Mouse (Mus musculus) embryonic facial prominence, embryonic 11.5 days (tissue): Measurements from ENCODE around the gene Slc12a7. TPM values are rescaled to one million over a fixed set of nuclear protein-coding genes. Genes with fewer than 3 reads are reported as not detected.

Source experiments
- ATAC-seq: fragments of 200-750 bp; cut with Nextera tagmentation; replicated peaks from 2 replicates; pipeline ENCODE4 v1.8.0; 2017; ENCODE audit warnings: low read depth; ENCODE audit not compliant: insufficient number of reproducible peaks, low FRiP score, low TSS enrichment
- DNase-seq: peaks from one replicate; pipeline ENCODE4 v3.0.0-alpha.2; 2015; ENCODE audit warnings: low spot score
- H3K27ac ChIP-seq: fragments of 300-500 bp; sonication (generic); replicated peaks from 2 replicates; pipeline ENCODE4 v1.5.1; 2014; ENCODE audit warnings: mild to moderate bottlenecking, low read depth, low read length, control low read depth
- H3K27me3 ChIP-seq: fragments of 300-500 bp; sonication (generic); 2 replicates; pipeline ENCODE4 v1.6.1; 2014; ENCODE audit warnings: mild to moderate bottlenecking, low read length, moderate library complexity, mixed read lengths; ENCODE audit not compliant: control insufficient read depth, insufficient read depth
- H3K36me3 ChIP-seq: fragments of 300-500 bp; sonication (generic); replicated peaks from 2 replicates; pipeline ENCODE4 v1.6.1; 2014; ENCODE audit warnings: low read depth, mild to moderate bottlenecking, low read length, moderate library complexity, mixed read lengths; ENCODE audit not compliant: control insufficient read depth, insufficient read depth
- H3K4me1 ChIP-seq: fragments of 300-500 bp; sonication (generic); 2 replicates; pipeline ENCODE4 v1.6.1; 2014; ENCODE audit warnings: low read length, mixed read lengths; ENCODE audit not compliant: control insufficient read depth, insufficient read depth
- H3K4me2 ChIP-seq: fragments of 300-500 bp; sonication (generic); 2 replicates; pipeline ENCODE4 v1.6.1; 2014; ENCODE audit warnings: low read depth, mild to moderate bottlenecking, control low read depth, low read length, moderate library complexity
- H3K4me3 ChIP-seq: fragments of 300-500 bp; sonication (generic); 2 replicates; pipeline ENCODE4 v1.5.1; 2014; ENCODE audit warnings: low read depth, low read length, control low read depth
- H3K9ac ChIP-seq: fragments of 300-500 bp; sonication (generic); replicated peaks from 2 replicates; pipeline ENCODE4 v1.6.1; 2014; ENCODE audit warnings: mild to moderate bottlenecking, control low read depth, low read length
- H3K9me3 ChIP-seq: fragments of 300-500 bp; sonication (generic); replicated peaks from 2 replicates; pipeline ENCODE4 v1.6.1; 2016; ENCODE audit warnings: mild to moderate bottlenecking, low read length, inconsistent platforms, mixed read lengths; ENCODE audit not compliant: control insufficient read depth
- WGBS: fragments of 180-500 bp; shearing (Covaris S2); extraction: QIAGEN DNeasy Blood & Tissue Kit; methylation state at CpG from one replicate; pipeline ENCODE4 v1.1.7; 2014; 5-methylcytosine and 5-hydroxymethylcytosine counted together
- polyA plus RNA-seq: library from polyadenylated mRNA; unstranded; fragments of >200 nt; fragmentation: Nextera tagmentation; extraction: Ambion mirVana; gene quantifications from 2 replicates; pipeline ENCODE4 v1.2.1, GENCODE M21; 2014

Gene Slc12a7
- polyA plus RNA-seq, 1 experiment from 2014 or later, result 39.6 TPM

- Histone ChIP-seq H3K9me3 (no peaks in the 10 kb centered on the region), H3K9ac (no peak overlapping the region), H3K27me3 (no peaks in the 10 kb centered on the region), H3K36me3 (no peaks in the 10 kb centered on the region), H3K27ac (no peak overlapping the region), H3K4me2 (no peak overlapping the region), H3K4me1 (no peaks in the 10 kb centered on the region), H3K4me3 (no peak overlapping the region)
- DNase-seq (no peak), ATAC-seq (no peak)
- WGBS, result 76% methylated on average over 6 of the region's 6 CpGs
Observed at GRCm38 (mm10) chr13:73709491-73709890, 23.4 kb upstream of the Slc12a7 start.

- WGBS, result 93% methylated on average over 5 of the region's 5 CpGs
- DNase-seq, result no peak
- Histone ChIP-seq H3K27me3 (no peaks in the 10 kb centered on the region), H3K9ac (no peak overlapping the region), H3K27ac (no peak overlapping the region), H3K36me3 (no peaks in the 10 kb centered on the region), H3K9me3 (no peaks in the 10 kb centered on the region), H3K4me1 (no peaks in the 10 kb centered on the region), H3K4me2 (no peak overlapping the region), H3K4me3 (no peak overlapping the region)
- ATAC-seq, result no peak
Observed at GRCm38 (mm10) chr13:73711221-73711620, 21.7 kb upstream of the Slc12a7 start.

- no peak overlapping the region for H3K4me3 ChIP-seq
- no peaks in the 10 kb centered on the region for H3K27me3 ChIP-seq
- no peaks in the 10 kb centered on the region for H3K9me3 ChIP-seq
- ATAC-seq (no peak), DNase-seq (no peak)
- 83% methylated on average over 5 of the region's 5 CpGs for WGBS
- H3K27ac ChIP-seq, result no peak overlapping the region
- H3K4me1 ChIP-seq, result no peaks in the 10 kb centered on the region
- H3K4me2 ChIP-seq, result no peak overlapping the region
- no peaks in the 10 kb centered on the region for H3K36me3 ChIP-seq
- H3K9ac ChIP-seq, result no peak overlapping the region
Observed at GRCm38 (mm10) chr13:73711803-73712202, 21.1 kb upstream of the Slc12a7 start.

GRCm38 (mm10) chr13:73712228-73712627 lies 20.7 kb upstream of the Slc12a7 start:
- no peaks in the 10 kb centered on the region for H3K36me3 ChIP-seq
- H3K9me3 ChIP-seq, result no peaks in the 10 kb centered on the region
- no peak for DNase-seq
- WGBS, result 75% methylated on average over 3 of the region's 3 CpGs
- no peak for ATAC-seq
- no peak overlapping the region for H3K27ac ChIP-seq
- H3K4me2 ChIP-seq, result no peak overlapping the region
- H3K9ac ChIP-seq, result no peak overlapping the region
- H3K4me1 ChIP-seq, result no peaks in the 10 kb centered on the region
- no peaks in the 10 kb centered on the region for H3K27me3 ChIP-seq
- H3K4me3 ChIP-seq, result no peak overlapping the region

- Histone ChIP-seq H3K4me3 (no peak overlapping the region), H3K27me3 (no peaks in the 10 kb centered on the region), H3K9ac (no peak overlapping the region), H3K4me2 (no peak overlapping the region), H3K27ac (no peak overlapping the region), H3K4me1 (no peaks in the 10 kb centered on the region), H3K36me3 (no peaks in the 10 kb centered on the region), H3K9me3 (no peaks in the 10 kb centered on the region)
- ATAC-seq (no peak), DNase-seq (no peak)
- WGBS, result 87% methylated on average over 4 of the region's 4 CpGs
Observed at GRCm38 (mm10) chr13:73713204-73713603, 19.7 kb upstream of the Slc12a7 start.

- DNase-seq (peak; percentile 50), ATAC-seq (no peak)
- H3K27ac ChIP-seq, result no peak overlapping the region
- no peak overlapping the region for H3K4me2 ChIP-seq
- no peaks in the 10 kb centered on the region for H3K4me1 ChIP-seq
- no peaks in the 10 kb centered on the region for H3K36me3 ChIP-seq
- H3K4me3 ChIP-seq, result no peak overlapping the region
- H3K9ac ChIP-seq, result no peak overlapping the region
- no peaks in the 10 kb centered on the region for H3K27me3 ChIP-seq
- WGBS, result 70% methylated on average over 2 of the region's 2 CpGs
- H3K9me3 ChIP-seq, result no peaks in the 10 kb centered on the region
Observed at GRCm38 (mm10) chr13:73714020-73714419, 18.9 kb upstream of the Slc12a7 start.

- Histone ChIP-seq H3K27me3 (no peaks in the 10 kb centered on the region), H3K4me3 (no peak overlapping the region), H3K4me2 (no peak overlapping the region), H3K9me3 (no peaks in the 10 kb centered on the region), H3K36me3 (no peaks in the 10 kb centered on the region), H3K27ac (no peak overlapping the region), H3K4me1 (no peaks in the 10 kb centered on the region), H3K9ac (no peak overlapping the region)
- DNase-seq (peak; percentile 95), ATAC-seq (no peak)
- WGBS, result 6% methylated on average over 2 of the region's 2 CpGs
Observed at GRCm38 (mm10) chr13:73718225-73718624, 14.7 kb upstream of the Slc12a7 start.

- 91% methylated on average over 4 of the region's 4 CpGs for WGBS
- no peak for DNase-seq
Observed at GRCm38 (mm10) chr13:73720241-73720640, 12.7 kb upstream of the Slc12a7 start.

More at GRCm38 (mm10) chr13:73720241-73720640, 12.7 kb upstream of the Slc12a7 start:
- no peaks in the 10 kb centered on the region for H3K9me3 ChIP-seq
- H3K4me2 ChIP-seq, result no peak overlapping the region
- ATAC-seq, result no peak
- H3K36me3 ChIP-seq, result no peaks in the 10 kb centered on the region
- no peak overlapping the region for H3K27ac ChIP-seq
- H3K4me1 ChIP-seq, result no peaks in the 10 kb centered on the region
- no peak overlapping the region for H3K9ac ChIP-seq
- no peak overlapping the region for H3K4me3 ChIP-seq
- no peaks in the 10 kb centered on the region for H3K27me3 ChIP-seq
